ENCODE assay signal across 10 mouse cellular contexts in genomic region chr19:12759656-12760055, GRCm38 (mm10). TPM values are rescaled to one million over a fixed set of nuclear protein-coding genes. Genes with fewer than 3 reads are reported as not detected.
DNase-seq lines count a peak whose midpoint lies in the region; ATAC-seq and TF ChIP-seq lines count a peak whose summit lies in the region.
"Had no signal": no experiment of that assay in that cellular context is flagged by ENCODE, and none has a peak within 500 bp of the region (broad histone marks: within the 10 kb centered on the region; RNA-seq: fewer than 3 reads in every experiment).

No protein-coding gene starts in this region.

- H3K4me2 ChIP-seq in liver, postnatal 0 days (ENCODE audit: low read depth, low read length): no peak overlapping the region

- no peaks in the 10 kb centered on the region for H3K9me3 ChIP-seq in liver, postnatal 0 days (ENCODE audit: low read length)

- no peak for TF ChIP-seq EP300 in liver, postnatal 0 days (IDR thresholded peaks at IDR 0.05; ENCODE audit: low read depth)

- no peak for ATAC-seq in liver, postnatal 0 days

- intact Hi-C loops in heart, postnatal 10 days (cut with DNase I): no loop called here
- intact Hi-C loops in left cerebral cortex, adult 2 months (cut with DNase I): loop anchor here (10.0 kb wide), 1 partner anchor 825 kb away; no protein-coding TSS in a partner anchor

- H3K4me1 ChIP-seq in lung, adult 2 months (ENCODE audit: control insufficient read depth, insufficient read depth, low read length): no peaks in the 10 kb centered on the region
- H3K4me1 ChIP-seq in liver, postnatal 0 days (ENCODE audit: insufficient read depth): no peaks in the 10 kb centered on the region

- WGBS in lung, adult 2 months: 61% methylated on average over 2 of the region's 2 CpGs
- WGBS in liver, postnatal 0 days (ENCODE audit: insufficient replicate concordance): 88% methylated on average over 2 of the region's 2 CpGs

- H3K27ac ChIP-seq in left cerebral cortex, adult 2 months: no peak overlapping the region
- H3K27ac ChIP-seq in liver, postnatal 0 days (ENCODE audit: low read depth): no peak overlapping the region
- H3K27ac ChIP-seq: liver, embryonic 14.5 days had no signal

- no peak overlapping the region for H3K4me3 ChIP-seq in lung, adult 2 months (replicated peaks; ENCODE audit: extremely low read depth, low read depth, low read length)
- no peak overlapping the region for H3K4me3 ChIP-seq in left cerebral cortex, adult 2 months
- H3K4me3 ChIP-seq in liver, postnatal 0 days (ENCODE audit: low read depth, low read length): no peak overlapping the region
- H3K4me3 ChIP-seq: erythroblast, embryonic 14.5 days had no signal

- H3K36me3 ChIP-seq in liver, postnatal 0 days (replicated peaks; ENCODE audit: insufficient read depth, low read length): peaks cover 13% of the 10 kb centered on the region

- H3K9ac ChIP-seq in liver, postnatal 0 days (replicated peaks): no peak overlapping the region
- H3K9ac ChIP-seq: liver, embryonic 14.5 days had no signal

- no peak for TF ChIP-seq CTCF in lung, adult 2 months (IDR thresholded peaks at IDR 0.05; ENCODE audit: insufficient read depth, low read length)
- TF ChIP-seq CTCF in left cerebral cortex, adult 2 months (IDR thresholded peaks at IDR 0.05): no peak
- TF ChIP-seq CTCF in liver, postnatal 0 days (IDR thresholded peaks at IDR 0.05; ENCODE audit: low read depth): no peak

- TF ChIP-seq POLR2A in lung, adult 2 months (IDR thresholded peaks at IDR 0.05; ENCODE audit: borderline replicate concordance, extremely low read depth, low read depth, low read length): no peak

- H3K27me3 ChIP-seq in liver, postnatal 0 days (ENCODE audit: insufficient read depth, low read length): no peaks in the 10 kb centered on the region

- DNase-seq in lung, postnatal 36 days: peak; percentile 9
- DNase-seq in lung, adult 2 months: no peak
- peak; percentile 61 for DNase-seq in cerebellum, adult 8-10 months
- DNase-seq in heart, postnatal 10 days: peak; percentile 60 to 71
- peak; percentile 24 to 45 for DNase-seq in left cerebral cortex, adult 2 months (ENCODE audit: extremely low spot score in 1 of 2, low spot score in 2 of 2)
- peak; percentile 18 for DNase-seq in telencephalon, adult 2 months (ENCODE audit: low read depth, low spot score)
- DNase-seq in spleen, postnatal 10 days (ENCODE audit: low spot score in 2 of 2): no peak
- no peak for DNase-seq in liver, postnatal 0 days

RNA-seq across cellular contexts. Expression of gene Cntf, which starts 5.8 kb away (rescaled TPM):
- polyA plus RNA-seq in lung, adult 2 months (2012; rRNA removed): 0.70 and 1.0 TPM in 2 replicates
- total RNA-seq in heart, postnatal 10 days (2021): 1 to 10 TPM; 1.5 to 2.9 TPM
- total RNA-seq in left cerebral cortex, adult 2 months (2021): 1 to 10 TPM; 2.3 to 4.0 TPM
- 0.23 and 0.52 TPM in 2 replicates for polyA plus RNA-seq in liver, postnatal 0 days (2015; fragmentation: Nextera tagmentation; extraction: Ambion mirVana)

RNA-seq across cellular contexts. Expression of gene Zfp91, which starts 36.3 kb away (rescaled TPM):
- 10.9 and 14.7 TPM in 2 replicates for polyA plus RNA-seq in lung, adult 2 months (2012; rRNA removed)
- 10 to 100 TPM; 76.3 to 76.4 TPM for total RNA-seq in heart, postnatal 10 days (2021)
- total RNA-seq in left cerebral cortex, adult 2 months (2021): 10 to 100 TPM; 89.2 to 97.0 TPM
- polyA plus RNA-seq in liver, postnatal 0 days (2015; fragmentation: Nextera tagmentation; extraction: Ambion mirVana): 6.7 and 7.0 TPM in 2 replicates

RNA-seq across cellular contexts. Expression of gene Lpxn, which starts 36.3 kb away (rescaled TPM):
- 3.8 and 6.1 TPM in 2 replicates for polyA plus RNA-seq in lung, adult 2 months (2012; rRNA removed)
- 1 to 10 TPM in 1 of 2 experiments, under 1 TPM in 1; 0.99 to 1.1 TPM for total RNA-seq in heart, postnatal 10 days (2021)
- 1 to 10 TPM; 1.4 to 1.5 TPM for total RNA-seq in left cerebral cortex, adult 2 months (2021)
- 3.1 and 4.1 TPM in 2 replicates for polyA plus RNA-seq in liver, postnatal 0 days (2015; fragmentation: Nextera tagmentation; extraction: Ambion mirVana)

Comparison
In these comparisons a context has a peak if more than half of its experiments do, and no peak if none do; other contexts are left out.
1. DNase-seq: peak in lung, postnatal 36 days (single experiment), cerebellum, adult 8-10 months (single experiment), heart, postnatal 10 days (2 of 2), left cerebral cortex, adult 2 months (2 of 2) and telencephalon, adult 2 months (single experiment); none in lung, adult 2 months (single experiment), spleen, postnatal 10 days (0 of 2) and liver, postnatal 0 days (single experiment).